Mouse (Mus musculus): ENCODE data around the gene Znrf1.

Znrf1 gene

DNA sequence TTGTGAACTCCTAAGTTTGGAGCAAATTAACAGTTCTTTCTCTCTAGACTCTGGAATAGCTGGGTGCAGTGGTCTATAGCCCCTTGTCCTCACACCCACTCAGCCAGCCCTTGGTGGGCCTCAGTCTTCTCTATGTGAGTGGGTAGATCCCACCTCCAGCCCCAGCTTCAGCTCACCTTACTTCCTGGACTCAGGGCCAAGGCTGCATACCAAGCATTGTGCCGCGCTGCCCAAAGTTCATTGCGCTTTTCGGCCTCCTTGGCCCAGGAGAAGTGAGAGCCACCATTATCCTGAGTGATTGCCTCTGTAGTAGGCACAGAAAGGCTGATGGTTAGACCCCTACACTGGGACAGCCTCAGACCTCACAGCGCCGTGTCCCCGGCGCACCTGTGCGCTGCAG, 92.0 kb downstream of the Znrf1 start:
- DNase-seq (ENCODE audit: extremely low read depth, low read depth), result no peak

DNA sequence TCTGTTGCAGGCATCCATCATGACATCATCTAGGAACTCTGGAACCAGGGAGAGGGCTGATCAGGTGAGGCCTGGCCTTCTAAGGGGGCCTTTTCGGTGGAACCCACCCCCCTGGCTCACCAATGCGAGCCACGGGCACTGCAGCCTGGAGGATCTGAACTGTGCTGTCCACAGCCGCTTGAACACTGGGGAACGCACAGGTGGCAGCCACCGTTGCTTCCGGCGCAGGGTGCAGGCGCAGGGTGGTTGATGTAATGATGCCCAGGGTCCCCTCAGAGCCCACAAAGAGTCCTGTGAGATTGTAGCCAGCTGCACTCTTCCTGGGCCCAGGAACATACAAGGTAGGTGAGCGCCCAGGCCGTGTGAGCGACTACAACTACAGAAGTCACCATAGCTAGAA, 92.5 kb downstream of the Znrf1 start:
- no peak for DNase-seq (ENCODE audit: extremely low read depth, low read depth)

DNA sequence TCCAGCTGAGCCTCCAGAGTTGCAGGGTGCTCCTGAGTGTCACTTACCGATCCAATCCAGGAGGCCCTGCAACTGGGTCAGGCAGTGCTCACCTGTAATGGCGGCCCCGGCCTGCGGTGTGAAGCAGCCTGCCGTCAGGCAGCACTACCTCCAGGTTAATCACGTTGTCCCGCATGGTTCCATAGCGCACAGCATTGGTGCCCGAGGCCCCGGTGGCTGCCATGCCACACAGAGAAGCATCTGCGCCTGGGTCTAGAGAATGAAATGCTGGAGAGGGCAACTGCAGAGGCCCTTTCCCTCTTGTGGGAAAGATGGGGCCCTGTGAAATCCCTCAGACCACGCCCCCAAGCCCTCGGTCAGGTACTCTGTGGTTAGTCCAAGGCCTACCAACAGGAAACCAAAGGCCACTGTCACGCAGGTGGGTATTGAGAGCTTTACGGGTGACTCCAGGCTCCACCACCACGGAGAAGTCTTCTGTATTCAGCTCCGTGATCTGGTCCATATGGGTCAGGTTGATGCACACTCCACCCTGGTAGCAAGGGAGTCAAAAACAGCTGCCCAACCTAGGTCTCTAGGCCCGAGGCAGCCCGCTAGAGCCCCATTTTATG, 93.1 kb downstream of the Znrf1 start:
- DNase-seq (ENCODE audit: extremely low read depth, low read depth), result no peak

DNA sequence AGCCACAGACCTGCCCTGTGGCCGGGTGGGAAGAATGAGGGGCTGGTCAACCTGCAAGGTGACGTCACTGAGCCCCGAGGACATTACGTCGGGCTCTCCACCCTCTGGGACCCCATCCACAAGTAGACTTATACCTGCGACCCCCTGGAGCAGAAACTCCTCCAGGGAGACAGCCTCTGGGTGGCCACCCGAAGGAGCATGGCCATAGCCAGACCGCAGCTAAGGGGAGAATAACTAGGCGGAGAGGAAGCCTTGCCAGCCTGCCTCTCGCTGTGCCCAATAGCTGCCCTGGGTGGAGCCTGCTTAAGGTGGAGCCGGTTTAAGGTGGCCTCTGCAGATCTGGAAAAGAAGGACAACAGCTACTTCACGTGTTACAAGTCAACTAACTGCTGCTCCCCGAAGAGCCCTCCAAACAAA, 94.2 kb downstream of the Znrf1 start, which contains the start of gene Ldhd:
Gene Ldhd, minus strand, starts transcription at position 270 of the 417 bp plus-strand sequence.
- DNase-seq (ENCODE audit: extremely low read depth, low read depth), result no peak

DNA sequence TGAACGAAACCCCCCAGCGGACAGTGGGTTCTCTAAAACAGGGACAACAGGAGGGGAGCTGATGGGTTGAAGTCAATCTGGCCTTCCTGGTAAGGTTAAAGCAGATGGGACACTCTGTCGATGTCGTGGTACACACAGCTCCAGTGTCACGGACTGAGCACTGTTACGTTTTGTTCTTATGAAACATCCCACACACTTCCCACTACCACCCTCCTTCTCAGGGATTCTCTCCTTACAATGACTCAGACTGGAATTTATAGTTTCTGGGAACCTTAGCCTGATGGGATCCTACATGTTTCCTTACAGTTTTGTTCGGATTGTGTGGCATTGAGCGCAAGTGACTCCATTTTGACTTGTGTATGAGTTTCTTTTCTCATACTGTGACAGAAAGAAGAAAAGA, 95.7 kb downstream of the Znrf1 start:
- DNase-seq (ENCODE audit: extremely low read depth, low read depth), result no peak

DNA sequence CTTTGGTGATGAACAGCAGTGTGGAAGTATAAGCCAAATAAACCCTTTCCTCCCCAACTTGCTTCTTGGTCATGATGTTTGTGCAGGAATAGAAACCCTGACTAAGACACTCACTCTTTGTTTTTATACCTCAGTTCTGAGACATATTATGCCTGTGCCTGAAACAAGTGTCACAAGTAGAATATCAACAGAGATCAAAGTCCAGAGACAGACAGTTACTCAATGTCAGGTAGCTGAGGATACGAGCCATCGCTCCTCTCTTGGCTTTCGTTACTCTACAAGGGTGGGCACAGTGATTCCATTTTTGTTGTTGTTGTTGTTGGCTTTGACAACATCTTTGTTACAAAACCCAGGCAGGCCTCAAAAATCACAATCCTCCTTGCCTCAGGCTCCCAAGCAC, 97.1 kb downstream of the Znrf1 start:
- no peak for DNase-seq (ENCODE audit: extremely low read depth, low read depth)

DNA sequence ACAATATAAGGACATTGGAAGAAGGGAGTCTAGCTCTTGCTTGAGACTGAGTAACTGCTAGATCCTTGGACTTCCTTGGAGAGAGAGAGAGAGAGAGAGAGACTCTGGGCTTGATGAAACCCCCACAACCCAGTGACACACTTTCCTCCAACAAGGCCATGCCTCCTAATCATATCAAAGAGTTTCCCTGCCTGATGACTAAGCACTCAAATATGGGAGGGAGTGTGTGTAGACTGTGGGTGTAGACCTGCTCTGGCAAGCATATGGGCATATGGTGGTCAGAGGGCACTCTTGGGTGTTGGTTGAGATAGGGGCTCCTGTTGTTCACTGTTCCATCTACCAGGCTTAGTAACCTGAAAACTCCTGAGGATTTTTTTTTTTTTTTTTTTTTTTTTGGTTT, 102.2 kb downstream of the Znrf1 start:
- peak; percentile 21 for DNase-seq (ENCODE audit: extremely low read depth, low read depth)

DNA sequence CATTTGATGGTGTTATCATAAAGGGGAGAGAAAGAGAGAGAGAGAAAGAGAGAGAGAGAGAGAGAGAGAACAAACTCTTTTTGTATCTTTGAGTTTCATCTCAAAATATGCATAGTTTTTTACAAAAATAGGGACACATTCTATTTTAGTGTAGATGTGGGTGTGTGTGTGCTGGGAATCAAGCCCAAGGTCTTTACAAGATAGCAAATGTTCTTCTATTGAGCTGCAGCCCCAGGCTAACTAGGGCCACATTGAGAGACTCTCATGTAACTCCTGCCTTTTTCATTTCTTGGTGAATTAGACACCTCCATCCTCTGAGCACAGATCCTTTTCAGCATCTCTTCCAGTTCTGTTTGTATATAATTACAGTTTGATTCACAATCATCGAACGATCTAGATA, 105.2 kb downstream of the Znrf1 start:
- DNase-seq (ENCODE audit: extremely low read depth, low read depth), result no peak

DNA sequence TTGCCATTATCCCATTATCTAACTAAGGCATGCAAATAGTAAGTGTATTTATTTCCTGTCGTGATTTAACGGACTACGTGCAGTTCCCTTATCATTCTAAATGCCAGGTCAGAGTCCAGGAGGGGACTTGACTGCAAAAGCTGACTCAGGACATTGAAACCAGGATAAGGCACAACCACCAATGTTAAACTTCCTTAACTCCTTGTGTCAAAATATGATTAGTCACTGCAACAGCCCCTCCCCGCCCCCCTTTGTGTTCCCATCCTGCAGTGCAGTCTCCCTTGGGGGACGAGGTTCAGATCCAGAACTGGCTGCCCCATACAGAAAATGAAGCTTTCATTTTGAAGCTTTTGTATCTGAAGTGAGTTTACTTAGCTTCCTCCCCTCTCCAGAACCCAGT, 106.6 kb downstream of the Znrf1 start:
- DNase-seq (ENCODE audit: extremely low read depth, low read depth), result peak; percentile 75

DNA sequence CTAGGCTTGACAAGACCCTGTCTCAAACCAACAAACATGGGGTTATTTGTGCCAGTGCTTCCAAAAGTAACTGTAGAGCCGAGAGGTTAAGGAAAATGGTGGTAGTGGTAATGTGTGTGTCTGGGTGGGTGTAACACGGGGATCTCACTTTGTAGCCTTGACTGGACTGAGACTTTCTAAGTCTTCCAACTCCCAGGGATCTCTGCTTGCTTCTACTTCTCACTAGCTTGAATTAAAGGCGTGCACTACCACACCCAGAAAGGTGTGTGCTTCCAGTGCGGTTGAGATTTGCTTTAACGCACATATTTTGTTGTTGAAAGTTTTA, 107.0 kb downstream of the Znrf1 start:
- no peak for DNase-seq (ENCODE audit: extremely low read depth, low read depth)

DNA sequence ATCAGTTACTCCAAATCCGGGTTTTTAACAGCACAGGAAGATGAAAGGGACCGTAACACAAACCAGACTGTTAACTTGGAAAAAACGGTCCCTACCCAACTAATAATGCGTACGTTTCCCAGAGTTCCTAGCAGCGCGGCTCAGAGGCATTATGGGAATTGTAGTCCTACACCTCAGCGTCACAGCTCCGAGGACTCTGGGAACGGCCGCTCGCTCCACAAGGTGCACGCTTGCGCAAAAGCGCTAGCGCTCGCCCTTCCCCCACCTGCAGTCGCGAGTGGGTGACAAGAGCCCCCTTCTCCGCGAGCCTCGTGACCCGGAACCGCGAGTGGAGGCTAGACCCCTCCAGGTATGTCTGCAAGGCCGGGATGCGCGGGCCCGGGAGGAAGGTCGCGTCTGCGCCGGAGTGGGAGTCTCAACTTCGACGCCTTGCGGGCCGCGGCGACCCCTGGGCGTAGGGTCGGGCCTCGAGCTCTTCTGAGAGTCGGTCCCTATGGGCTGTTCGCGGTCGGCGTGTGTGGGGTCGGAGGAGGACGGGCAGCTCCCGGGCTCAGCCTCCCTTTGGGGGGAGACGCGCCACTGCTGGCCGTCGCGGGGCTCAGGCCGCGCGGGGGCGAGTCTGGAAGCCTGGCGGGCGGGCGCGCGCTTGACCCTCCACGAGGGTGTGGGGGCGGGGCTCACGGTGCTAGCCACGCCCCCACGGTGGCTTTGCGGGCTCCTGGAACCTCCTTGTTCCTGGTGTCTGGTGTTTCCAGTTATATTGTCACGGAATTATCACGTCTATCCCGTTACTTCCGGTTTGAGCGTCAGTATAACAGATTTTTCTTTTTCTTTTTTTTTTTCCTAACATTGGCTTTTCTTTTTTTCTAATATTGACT, 107.6 kb downstream of the Znrf1 start, which contains the start of gene Zfp1:
Gene Zfp1, plus strand, starts transcription at position 138 of the 878 bp plus-strand sequence.
- DNase-seq (ENCODE audit: extremely low read depth, low read depth), result peak; percentile 91

DNA sequence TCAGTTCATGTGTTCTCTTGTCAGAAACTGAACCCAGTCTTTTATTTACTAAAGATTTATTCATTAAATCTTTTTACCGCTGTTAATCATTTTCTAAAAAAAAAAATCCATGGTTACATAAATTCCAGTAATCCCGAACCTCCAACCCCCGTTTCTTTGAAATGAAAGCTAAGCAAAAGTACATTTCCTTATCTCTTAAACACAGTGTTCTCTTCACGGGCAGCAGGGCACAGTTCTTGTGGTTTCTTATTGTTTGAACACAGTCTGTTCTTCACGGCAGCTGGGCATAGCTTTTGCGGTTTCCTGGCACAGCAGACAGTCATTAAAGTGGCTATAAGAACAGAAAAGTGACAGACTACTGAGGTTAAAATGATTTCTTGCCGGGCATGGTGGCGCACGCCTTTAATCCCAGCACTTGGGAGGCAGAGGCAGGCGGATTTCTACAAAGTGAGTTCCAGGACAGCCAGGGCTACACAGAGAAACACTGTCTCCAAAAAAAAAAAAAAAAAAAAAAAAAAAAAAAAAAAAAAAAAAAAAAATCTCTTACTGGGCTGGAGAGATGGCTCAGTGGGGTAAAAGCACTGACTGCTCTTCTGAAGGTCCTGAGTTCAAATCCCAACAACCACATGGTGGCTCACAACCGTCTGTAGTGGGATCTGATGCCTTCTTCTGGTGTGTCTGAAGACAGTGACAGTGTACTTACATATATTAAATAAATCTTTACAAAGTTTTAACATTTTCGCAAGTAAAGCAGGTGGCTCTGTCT, 108.6 kb downstream of the Znrf1 start:
- DNase-seq (ENCODE audit: extremely low read depth, low read depth), result peak; percentile 89

DNA sequence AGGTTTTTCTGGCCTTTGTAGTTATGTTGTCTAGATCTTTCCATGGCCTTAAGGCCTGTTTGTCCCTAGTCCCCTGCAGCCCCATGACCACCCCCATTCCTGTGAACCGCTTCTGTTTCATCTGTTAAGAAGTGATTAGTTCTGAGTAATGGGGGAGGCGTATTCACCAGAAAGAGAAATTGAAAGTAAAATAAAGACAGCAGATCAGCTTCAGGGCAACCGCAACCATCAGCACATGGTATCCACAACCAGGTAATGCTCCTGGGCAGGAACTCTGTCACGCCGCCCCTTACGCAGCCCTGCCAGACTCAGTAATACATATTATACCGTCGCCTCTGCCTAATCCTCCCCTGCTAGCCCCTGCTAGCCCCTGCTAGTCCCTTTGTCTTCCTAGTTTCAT, 109.8 kb downstream of the Znrf1 start:
- DNase-seq (ENCODE audit: extremely low read depth, low read depth), result no peak

DNA sequence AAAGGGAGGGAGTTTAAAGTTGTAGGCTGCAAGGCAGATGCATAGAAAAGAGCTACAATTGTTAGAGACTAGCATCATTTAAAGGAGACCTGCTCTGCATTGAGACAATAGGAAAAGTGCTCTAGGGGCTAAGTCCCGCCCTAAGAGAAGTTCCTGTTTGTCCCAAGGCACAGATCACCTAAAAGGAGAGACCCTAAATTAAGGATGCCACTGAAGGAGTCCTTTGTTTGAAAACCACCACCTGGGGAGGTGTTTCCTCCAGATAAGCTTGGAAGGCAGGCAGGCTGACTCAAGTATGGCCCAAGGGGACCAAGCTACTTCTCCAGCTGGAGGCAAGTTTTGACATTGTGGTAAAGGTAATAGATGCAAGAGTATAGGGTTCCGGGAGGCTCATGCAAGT, 112.9 kb downstream of the Znrf1 start:
- DNase-seq (ENCODE audit: extremely low read depth, low read depth), result peak; percentile 33

DNA sequence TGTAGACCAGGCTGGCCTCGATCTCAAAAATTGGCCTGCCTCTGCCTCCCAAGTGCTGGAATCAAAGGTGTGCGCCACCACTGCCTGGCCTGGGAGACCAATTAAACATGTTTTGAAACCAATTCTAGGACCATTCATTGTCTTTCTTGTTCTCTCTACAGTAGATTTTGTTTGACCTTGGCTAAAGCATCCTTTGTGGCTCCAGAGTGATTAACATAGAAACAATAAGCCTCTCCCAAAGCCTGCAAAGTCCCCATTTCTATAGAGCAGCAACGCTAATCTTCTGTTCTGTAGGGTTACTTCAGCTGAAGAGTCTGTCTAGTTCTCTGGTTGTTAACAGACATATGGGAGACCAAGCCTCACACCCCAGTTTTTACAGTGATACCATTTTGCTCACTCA, 114.8 kb downstream of the Znrf1 start:
- DNase-seq (ENCODE audit: extremely low read depth, low read depth), result no peak

DNA sequence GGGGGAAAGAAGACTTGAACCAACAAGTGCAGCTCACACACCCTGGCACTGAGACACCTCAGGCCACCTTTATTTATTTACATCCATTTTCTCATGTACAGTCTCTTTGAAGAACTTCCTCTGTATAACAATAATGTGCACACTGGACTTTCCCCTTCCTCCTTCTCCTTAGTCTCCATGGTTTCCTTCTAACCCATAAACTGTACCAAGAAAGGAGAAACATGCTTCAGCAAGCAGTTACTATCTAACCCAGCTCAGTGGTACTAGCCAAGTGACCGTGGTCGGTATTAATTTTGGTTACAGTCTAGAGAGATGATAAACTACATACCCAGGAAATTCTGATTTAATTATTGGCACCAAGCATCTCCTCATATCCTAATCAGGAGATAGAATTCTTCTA, 117.6 kb downstream of the Znrf1 start:
- no peak for DNase-seq (ENCODE audit: extremely low read depth, low read depth)

DNA sequence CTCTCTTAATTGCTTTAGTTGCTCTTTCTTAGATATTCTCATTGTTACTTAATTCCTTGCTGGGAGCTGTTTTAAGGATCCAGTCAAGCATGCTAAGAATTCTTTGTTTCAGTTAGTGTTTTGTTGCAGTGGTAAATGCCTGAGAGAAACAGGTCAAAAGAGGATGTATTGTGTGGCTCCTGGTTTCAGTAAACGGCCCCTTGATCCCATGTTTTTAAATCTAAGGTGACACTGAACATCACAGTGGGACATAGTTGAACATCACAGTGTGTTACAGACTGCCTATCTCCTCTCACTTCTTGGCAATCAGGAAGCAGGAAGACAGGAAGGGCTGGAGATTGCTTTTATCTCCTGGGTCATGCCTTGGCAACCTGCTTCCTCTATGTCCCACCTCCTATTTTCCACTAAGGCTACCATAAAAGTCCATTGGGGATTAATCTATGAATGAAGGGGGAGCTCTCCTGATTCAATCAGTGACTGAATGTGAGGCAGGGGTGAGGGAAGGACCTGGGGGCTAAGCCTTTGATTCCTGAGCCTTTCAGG, 121.5 kb downstream of the Znrf1 start:
- peak; percentile 20 for DNase-seq (ENCODE audit: extremely low read depth, low read depth)

DNA sequence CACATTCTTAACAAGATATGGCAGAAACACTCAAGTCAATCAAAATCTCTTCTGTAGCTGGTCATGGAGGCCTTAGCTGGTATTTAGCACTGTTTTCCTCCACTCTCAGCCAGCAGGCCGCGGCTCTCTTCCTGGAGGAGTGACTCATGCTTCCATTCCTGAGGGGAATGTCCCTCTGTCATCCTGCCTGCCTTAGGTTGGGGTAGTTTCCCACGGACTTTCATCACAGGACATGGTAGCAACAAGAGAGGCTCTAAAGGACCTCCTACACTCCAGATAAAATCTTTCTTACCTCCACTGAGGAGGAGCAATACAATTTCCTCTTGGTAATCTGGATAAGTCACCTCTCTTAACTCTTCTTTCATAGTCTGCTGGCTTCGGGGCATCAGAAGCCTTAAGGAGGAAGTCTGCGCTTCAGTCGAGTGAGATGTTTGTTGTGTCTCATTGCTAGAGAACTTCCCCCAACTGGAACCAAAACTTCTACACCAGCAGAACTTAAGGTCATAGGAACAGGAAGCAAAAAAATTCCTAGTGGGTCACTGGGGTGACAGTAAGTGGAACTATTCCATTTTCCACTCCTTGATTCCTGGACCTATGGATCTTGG, 123.0 kb downstream of the Znrf1 start:
- DNase-seq (ENCODE audit: extremely low read depth, low read depth), result no peak

DNA sequence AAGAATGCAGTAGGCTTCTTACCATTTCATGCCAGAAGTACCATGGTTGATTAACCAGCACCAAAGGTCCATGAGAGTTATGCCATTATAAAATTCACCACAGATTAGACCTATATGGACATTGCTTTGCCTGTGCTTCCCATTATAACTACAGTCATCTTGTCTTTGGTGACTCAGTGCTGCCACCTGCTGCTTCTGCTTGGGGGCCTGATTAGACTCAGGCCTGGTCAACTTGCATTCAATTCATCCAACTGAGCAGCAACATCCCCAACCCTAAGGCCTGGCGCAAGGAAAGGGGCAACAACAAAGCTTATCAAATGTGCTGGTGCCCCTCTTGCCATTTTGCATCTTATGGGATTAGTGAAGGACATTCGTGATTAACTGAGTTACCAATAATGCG, 126.6 kb downstream of the Znrf1 start:
- DNase-seq (ENCODE audit: extremely low read depth, low read depth), result peak; percentile 46

DNA sequence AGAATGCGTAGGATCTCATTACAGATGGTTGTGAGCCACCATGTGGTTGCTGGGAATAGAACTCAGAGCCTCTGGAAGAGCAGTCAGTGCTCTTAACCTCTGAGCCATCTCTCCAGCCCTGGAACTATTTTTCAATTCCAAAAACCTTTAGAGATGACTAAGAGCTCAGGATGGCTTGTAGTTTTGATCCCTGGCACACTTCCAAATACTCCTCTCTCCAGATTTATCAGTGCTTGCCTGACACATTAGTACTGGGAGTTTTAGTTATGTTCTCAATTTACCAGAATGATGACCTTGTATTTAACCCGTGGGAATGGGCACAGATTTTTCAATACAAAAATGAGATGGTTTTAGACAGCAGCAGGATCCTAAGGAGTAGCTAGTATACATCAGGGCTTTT, 130.9 kb downstream of the Znrf1 start:
- no peak for DNase-seq (ENCODE audit: extremely low read depth, low read depth)

All from MEL-GATA-1-ER (cell line).